Mouse (Mus musculus): ENCODE measurements at regions not wholly inside any gene's neighbourhood (a gene's known extent, or its start where the extent isn't known, plus 50 kb on each side); places are given as distances from the start of the nearest gene placed in this dataset.

DNA sequence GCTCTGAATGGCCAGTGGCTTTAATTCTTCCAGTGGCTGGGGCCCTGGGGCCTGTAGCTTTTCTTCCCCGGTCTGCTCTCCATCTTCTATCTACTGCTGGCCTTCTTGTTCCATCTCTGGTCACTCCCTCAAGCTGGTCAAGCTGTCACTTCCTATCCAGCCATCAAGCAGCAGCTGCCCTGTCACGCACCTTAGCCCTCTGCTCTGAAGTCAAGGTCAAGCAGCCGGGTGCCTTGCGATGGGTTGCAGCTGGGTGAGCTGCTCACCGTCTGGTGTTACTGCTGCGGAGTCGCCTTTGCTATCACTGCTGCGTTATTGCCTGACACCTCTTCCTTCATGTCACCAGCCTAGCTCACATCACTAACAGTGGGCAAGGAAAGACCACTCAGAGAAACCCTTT lies 66.0 kb upstream of the Gm10220 start:
- TF ChIP-seq CTCF (IDR thresholded peaks at IDR 0.05; ENCODE audit: low read depth), result no peak
- TF ChIP-seq EP300 (IDR thresholded peaks at IDR 0.05; ENCODE audit: low read depth), result no peak
